Mouse (Mus musculus) spleen, postnatal 14 days (tissue): Measurements from ENCODE around the gene Rpl37a.

Source experiments
- DNase-seq, 2 experiments: peaks; one replicate each; pipeline ENCODE4 v3.0.0; 2021 to 2022; ENCODE audit warnings: low spot score in 2 of 2

Rpl37a gene

GRCm38 (mm10) chr1:72736397-72737125 is 25.5 kb downstream of the Rpl37a start:
- DNase-seq: no peak

GRCm38 (mm10) chr1:72738946-72739680 is 28.0 kb downstream of the Rpl37a start:
- DNase-seq: no peak

GRCm38 (mm10) chr1:72739681-72740063 is 28.6 kb downstream of the Rpl37a start:
- no peak for DNase-seq

- DNase-seq: no peak
Observed at GRCm38 (mm10) chr1:72741406-72741805, 30.3 kb downstream of the Rpl37a start.

- no peak for DNase-seq
Observed at GRCm38 (mm10) chr1:72744816-72745506, 33.9 kb downstream of the Rpl37a start.

GRCm38 (mm10) chr1:72746382-72746781 is 35.3 kb downstream of the Rpl37a start:
- DNase-seq: no peak

- peak; percentile 15 to 45 for DNase-seq
Observed at GRCm38 (mm10) chr1:72751371-72751781, 40.3 kb downstream of the Rpl37a start.

- no peak for DNase-seq
Observed at GRCm38 (mm10) chr1:72753211-72753610, 42.1 kb downstream of the Rpl37a start.

GRCm38 (mm10) chr1:72755227-72755626 is 44.1 kb downstream of the Rpl37a start:
- no peak for DNase-seq

GRCm38 (mm10) chr1:72755801-72756200 is 44.7 kb downstream of the Rpl37a start:
- no peak for DNase-seq

- DNase-seq: no peak
Observed at GRCm38 (mm10) chr1:72759758-72760157, 48.7 kb downstream of the Rpl37a start.
